Mouse (Mus musculus): ENCODE measurements around the gene Dennd1b. TPM values are rescaled to one million over a fixed set of nuclear protein-coding genes. Genes with fewer than 3 reads are reported as not detected.

Dennd1b gene
- total RNA-seq, 2 experiments from 2014 or later = 18.9 to 20.0 TPM

- intact Hi-C loops (cut with DNase I) = loop anchor here (10.0 kb wide), 1 partner anchor 943 kb away; no protein-coding TSS in a partner anchor
These were observed 114.8 kb downstream of the Dennd1b start for GRCm38 (mm10) chr1:139077989-139078388.

GRCm38 (mm10) chr1:139079000-139079399 is 115.8 kb downstream of the Dennd1b start:
- peak; percentile 38 for DNase-seq
- intact Hi-C loops (cut with DNase I) = loop anchor here (10.0 kb wide), 1 partner anchor 944 kb away; no protein-coding TSS in a partner anchor

More at GRCm38 (mm10) chr1:139077989-139078388, 114.8 kb downstream of the Dennd1b start:
- DNase-seq = no peak

- no peak for DNase-seq
- intact Hi-C loops (cut with DNase I) = loop anchor here (10.0 kb wide), 1 partner anchor 945 kb away; no protein-coding TSS in a partner anchor
These were observed 116.3 kb downstream of the Dennd1b start for GRCm38 (mm10) chr1:139079523-139079922.

GRCm38 (mm10) chr1:139080517-139081386 is 117.5 kb downstream of the Dennd1b start:
- peak; percentile 85 for DNase-seq
- intact Hi-C loops (cut with DNase I) = loop anchor here (5.0 kb wide), 1 partner anchor 238 kb away; no protein-coding TSS in a partner anchor

GRCm38 (mm10) chr1:139083382-139083781 is 120.1 kb downstream of the Dennd1b start:
- intact Hi-C loops (cut with DNase I) = loop anchor here (5.0 kb wide), 1 partner anchor 241 kb away; no protein-coding TSS in a partner anchor
- no peak for DNase-seq

- no peak for DNase-seq
- intact Hi-C loops (cut with DNase I) = no loop called here
These were observed 124.3 kb downstream of the Dennd1b start for GRCm38 (mm10) chr1:139087564-139087963.

GRCm38 (mm10) chr1:139090744-139091143 is 127.5 kb downstream of the Dennd1b start:
- intact Hi-C loops (cut with DNase I) = no loop called here
- DNase-seq = no peak

GRCm38 (mm10) chr1:139091701-139092100 is 128.5 kb downstream of the Dennd1b start:
- no peak for DNase-seq
- intact Hi-C loops (cut with DNase I) = no loop called here

- no peak for DNase-seq
These were observed 128.9 kb downstream of the Dennd1b start for GRCm38 (mm10) chr1:139092144-139092543.

GRCm38 (mm10) chr1:139092722-139093121 is 129.5 kb downstream of the Dennd1b start:
- intact Hi-C loops (cut with DNase I) = no loop called here
- no peak for DNase-seq

More at GRCm38 (mm10) chr1:139092144-139092543, 128.9 kb downstream of the Dennd1b start:
- intact Hi-C loops (cut with DNase I) = no loop called here

- intact Hi-C loops (cut with DNase I) = no loop called here
- DNase-seq = no peak
These were observed 133.1 kb downstream of the Dennd1b start for GRCm38 (mm10) chr1:139096369-139096768.

- DNase-seq = no peak
- intact Hi-C loops (cut with DNase I) = no loop called here
These were observed 134.9 kb downstream of the Dennd1b start for GRCm38 (mm10) chr1:139098088-139098487.

- intact Hi-C loops (cut with DNase I) = no loop called here
These were observed 138.5 kb downstream of the Dennd1b start for GRCm38 (mm10) chr1:139101725-139102124.

GRCm38 (mm10) chr1:139108251-139108650 is 145.0 kb downstream of the Dennd1b start:
- no peak for DNase-seq
- intact Hi-C loops (cut with DNase I) = no loop called here

More at GRCm38 (mm10) chr1:139101725-139102124, 138.5 kb downstream of the Dennd1b start:
- DNase-seq = no peak

GRCm38 (mm10) chr1:139122626-139123025 is 159.4 kb downstream of the Dennd1b start:
- intact Hi-C loops (cut with DNase I) = no loop called here

GRCm38 (mm10) chr1:139139644-139140043 is 176.4 kb downstream of the Dennd1b start:
- DNase-seq = no peak

More at GRCm38 (mm10) chr1:139122626-139123025, 159.4 kb downstream of the Dennd1b start:
- DNase-seq = no peak

GRCm38 (mm10) chr1:139145516-139145915 is 182.3 kb downstream of the Dennd1b start:
- intact Hi-C loops (cut with DNase I) = no loop called here
- no peak for DNase-seq

More at GRCm38 (mm10) chr1:139139644-139140043, 176.4 kb downstream of the Dennd1b start:
- intact Hi-C loops (cut with DNase I) = no loop called here

GRCm38 (mm10) chr1:139146306-139146705 is 183.1 kb downstream of the Dennd1b start:
- intact Hi-C loops (cut with DNase I) = no loop called here

GRCm38 (mm10) chr1:139153006-139153405 is 189.8 kb downstream of the Dennd1b start:
- DNase-seq = no peak
- intact Hi-C loops (cut with DNase I) = loop anchor here (10.0 kb wide), 1 partner anchor 1018 kb away; no protein-coding TSS in a partner anchor

More at GRCm38 (mm10) chr1:139146306-139146705, 183.1 kb downstream of the Dennd1b start:
- DNase-seq = no peak

GRCm38 (mm10) chr1:139153493-139153892 is 190.3 kb downstream of the Dennd1b start:
- intact Hi-C loops (cut with DNase I) = loop anchor here (10.0 kb wide), 1 partner anchor 1019 kb away; no protein-coding TSS in a partner anchor
- DNase-seq = no peak

GRCm38 (mm10) chr1:139156397-139156796 is 193.2 kb downstream of the Dennd1b start:
- intact Hi-C loops (cut with DNase I) = loop anchor here (5.0 to 10.0 kb wide), 2 partner anchors 319 to 1022 kb away; no protein-coding TSS in a partner anchor
- no peak for DNase-seq

Data from left cerebral cortex, postnatal 4 days (tissue).